Mouse (Mus musculus) thymus, postnatal 4 days (tissue): ENCODE results near the gene Gm10964.
"Not testable (repeated sequence)": the region's sequence is repeated elsewhere in the genome, so short reads cannot be mapped to it uniquely, and the experiment has no call there.

ENCODE experiments used
- DNase-seq: peaks from one replicate; pipeline ENCODE4 v3.0.0; 2021

Gm10964 gene

GRCm38 (mm10) chr3:103780271-103780670, 41.1 kb downstream of the Gm10964 start:
- DNase-seq = no peak

GRCm38 (mm10) chr3:103780777-103781176, 41.6 kb downstream of the Gm10964 start:
- no peak for DNase-seq

GRCm38 (mm10) chr3:103782844-103783609, 43.9 kb downstream of the Gm10964 start:
- DNase-seq = peak; percentile 36

- no peak for DNase-seq
Observed at GRCm38 (mm10) chr3:103787225-103787624, 48.1 kb downstream of the Gm10964 start.

- DNase-seq = no peak
Observed at GRCm38 (mm10) chr3:103789096-103789495, 49.9 kb downstream of the Gm10964 start.

GRCm38 (mm10) chr3:103789891-103790345, 50.8 kb downstream of the Gm10964 start:
- DNase-seq = peak; percentile 42

- peak; percentile 67 for DNase-seq
Observed at GRCm38 (mm10) chr3:103790346-103791145, 51.4 kb downstream of the Gm10964 start.

GRCm38 (mm10) chr3:103791230-103792110, 52.3 kb downstream of the Gm10964 start, which contains the start of gene Hipk1:
Hipk1 (minus strand) TSS chr3:103791563.
- peak; percentile 94 for DNase-seq

GRCm38 (mm10) chr3:103792111-103792406, 52.9 kb downstream of the Gm10964 start:
- DNase-seq = not testable (repeated sequence)

- no peak for DNase-seq
Observed at GRCm38 (mm10) chr3:103792566-103792965, 53.4 kb downstream of the Gm10964 start.
